Mouse (Mus musculus) heart, embryonic 12.5 days (tissue): Measurements from ENCODE around the gene Spata3. TPM values are rescaled to one million over a fixed set of nuclear protein-coding genes. Genes with fewer than 3 reads are reported as not detected.

Source experiments
- ATAC-seq: fragments of 200-750 bp; cut with Nextera tagmentation; 2 replicates; pipeline ENCODE4 v1.8.0; 2017; ENCODE audit warnings: moderate TSS enrichment, moderate library complexity; ENCODE audit not compliant: insufficient number of reproducible peaks, low FRiP score
- H3K27ac ChIP-seq: fragments of 300-500 bp; sonication (generic); 2 replicates; pipeline ENCODE4 v1.5.1; 2016; ENCODE audit warnings: mild to moderate bottlenecking, moderate library complexity; ENCODE audit not compliant: poor library complexity, severe bottlenecking
- H3K27me3 ChIP-seq: fragments of 300-500 bp; sonication (generic); replicated peaks from 2 replicates; pipeline ENCODE4 v1.6.1; 2016; ENCODE audit warnings: mild to moderate bottlenecking, moderate library complexity
- H3K36me3 ChIP-seq: fragments of 300-500 bp; sonication (generic); 2 replicates; pipeline ENCODE4 v1.6.1; 2016; ENCODE audit warnings: mild to moderate bottlenecking, moderate library complexity
- H3K4me1 ChIP-seq: fragments of 300-500 bp; sonication (generic); replicated peaks from 2 replicates; pipeline ENCODE4 v1.6.1; 2016; ENCODE audit warnings: mild to moderate bottlenecking
- H3K4me2 ChIP-seq: fragments of 300-500 bp; sonication (generic); 2 replicates; pipeline ENCODE4 v1.6.1; 2016; ENCODE audit warnings: mild to moderate bottlenecking, moderate library complexity
- H3K4me3 ChIP-seq: fragments of 300-500 bp; sonication (generic); 2 replicates; pipeline ENCODE4 v1.5.1; 2016; ENCODE audit warnings: mild to moderate bottlenecking
- H3K9ac ChIP-seq: fragments of 300-500 bp; sonication (generic); 2 replicates; pipeline ENCODE4 v1.6.1; 2016; ENCODE audit warnings: mild to moderate bottlenecking, moderate library complexity
- H3K9me3 ChIP-seq: fragments of 300-500 bp; sonication (generic); replicated peaks from 2 replicates; pipeline ENCODE4 v1.6.1; 2016; ENCODE audit warnings: mild to moderate bottlenecking, moderate library complexity
- WGBS: fragments of 180-500 bp; shearing (Covaris S2); methylation state at CpG from one replicate; pipeline ENCODE4 v1.1.7; 2016; 5-methylcytosine and 5-hydroxymethylcytosine counted together
- polyA plus RNA-seq: library from polyadenylated mRNA; unstranded; fragments of >200 nt; fragmentation: Nextera tagmentation; extraction: Ambion mirVana; gene quantifications from 2 replicates; pipeline ENCODE4 v1.2.1, GENCODE M21; 2016

The Spata3 gene
- polyA plus RNA-seq, 1 experiment from 2014 or later: not detected

DNA sequence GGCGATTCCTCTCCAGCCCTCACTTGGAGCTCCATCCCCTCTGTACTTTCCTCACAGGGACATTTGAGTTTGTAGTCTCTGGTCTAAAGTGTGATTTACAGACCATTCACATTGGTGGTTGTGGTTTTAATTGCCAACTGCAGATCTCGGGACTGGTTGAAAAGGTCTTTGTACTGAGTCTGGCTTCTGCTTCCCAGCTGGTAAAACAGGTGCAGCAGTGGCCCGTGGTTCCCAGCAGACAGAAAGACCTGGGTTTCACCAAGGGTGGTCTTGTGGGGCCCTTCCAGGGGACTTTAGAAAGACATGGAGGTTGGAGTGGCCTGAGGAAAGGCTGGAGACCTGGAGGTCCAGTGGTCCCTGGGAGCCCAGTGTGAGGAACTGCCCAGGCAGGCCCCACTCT lies 38.3 kb downstream of the Spata3 start:
- no peak overlapping the region for H3K4me3 ChIP-seq
- no peak overlapping the region for H3K27ac ChIP-seq
- H3K4me2 ChIP-seq: no peak overlapping the region
- H3K36me3 ChIP-seq: no peaks in the 10 kb centered on the region
- no peaks in the 10 kb centered on the region for H3K9me3 ChIP-seq
- 67% methylated on average over 3 of the region's 3 CpGs for WGBS
- 0 out of 2 replicates have a peak, but pooled peaks cover 8% of the 10 kb centered on the region for H3K27me3 ChIP-seq
- H3K4me1 ChIP-seq: no peaks in the 10 kb centered on the region
- ATAC-seq: no peak
- H3K9ac ChIP-seq: no peak overlapping the region

DNA sequence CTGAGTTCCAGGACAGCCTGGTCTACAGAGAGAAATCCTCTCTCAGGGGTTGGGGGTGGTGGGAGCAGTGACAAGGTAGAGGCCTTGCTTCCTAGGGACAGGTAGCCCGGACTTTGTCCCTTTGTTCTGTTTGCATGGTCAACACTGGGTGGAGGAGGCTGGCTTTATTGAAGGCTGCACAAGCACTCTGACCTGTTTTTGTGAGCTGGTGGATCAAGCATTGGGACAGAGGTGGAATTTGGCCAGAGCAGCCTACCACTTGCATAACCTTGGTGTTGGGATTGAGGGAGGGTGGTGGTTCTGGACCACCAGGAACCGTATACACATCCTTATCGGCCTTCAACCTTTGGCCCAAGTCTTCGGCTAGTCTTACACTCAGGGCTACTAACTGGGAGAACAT lies 39.7 kb downstream of the Spata3 start:
- H3K27me3 ChIP-seq: 0 out of 2 replicates have a peak, but pooled peaks cover 8% of the 10 kb centered on the region
- H3K36me3 ChIP-seq: no peaks in the 10 kb centered on the region
- H3K9me3 ChIP-seq: no peaks in the 10 kb centered on the region
- WGBS: 78% methylated on average over 4 of the region's 4 CpGs
- H3K9ac ChIP-seq: no peak overlapping the region
- no peak overlapping the region for H3K4me3 ChIP-seq
- no peak for ATAC-seq
- H3K4me1 ChIP-seq: no peaks in the 10 kb centered on the region
- no peak overlapping the region for H3K4me2 ChIP-seq
- no peak overlapping the region for H3K27ac ChIP-seq

GRCm38 (mm10) chr1:86058856-86059769 lies 42.5 kb downstream of the Spata3 start:
- no peaks in the 10 kb centered on the region for H3K9me3 ChIP-seq
- peak overlapping the region; percentile 40 for H3K9ac ChIP-seq
- no peak overlapping the region for H3K27ac ChIP-seq
- no peaks in the 10 kb centered on the region for H3K36me3 ChIP-seq
- no peaks in the 10 kb centered on the region for H3K4me1 ChIP-seq
- peak overlapping the region; percentile 45 for H3K4me3 ChIP-seq
- H3K4me2 ChIP-seq: peak overlapping the region; percentile 66
- 0 out of 2 replicates have a peak, but pooled peaks cover 8% of the 10 kb centered on the region for H3K27me3 ChIP-seq
- 10% methylated on average over 21 of the region's 21 CpGs for WGBS
- peak; percentile 76 for ATAC-seq

DNA sequence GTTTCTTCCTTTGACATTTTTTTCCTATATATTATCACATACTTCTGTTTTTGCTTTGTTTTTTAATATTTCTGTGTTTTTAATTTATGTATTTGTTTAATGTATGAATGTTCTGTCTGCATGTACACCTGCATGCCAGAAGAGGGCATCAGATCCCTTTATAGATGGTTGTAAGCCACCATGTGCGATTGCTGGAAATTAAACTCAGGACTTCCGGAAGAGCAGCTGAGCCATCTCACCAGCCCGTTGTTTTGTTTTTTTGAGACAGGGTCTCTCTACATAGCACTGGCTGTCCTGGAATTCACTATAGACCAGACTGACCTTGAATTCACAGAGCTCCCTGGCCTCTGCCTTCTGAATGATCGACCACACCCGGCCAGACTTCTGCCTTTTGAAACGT lies 45.9 kb downstream of the Spata3 start:
- Histone ChIP-seq H3K9ac (no peak overlapping the region), H3K27me3 (no peaks in the 10 kb centered on the region), H3K4me2 (no peak overlapping the region), H3K9me3 (peaks cover 4% of the 10 kb centered on the region), H3K4me1 (peaks cover 9% of the 10 kb centered on the region), H3K36me3 (peaks cover 9% of the 10 kb centered on the region), H3K4me3 (no peak overlapping the region), H3K27ac (no peak overlapping the region)
- 81% methylated on average over 6 of the region's 6 CpGs for WGBS
- ATAC-seq: no peak

DNA sequence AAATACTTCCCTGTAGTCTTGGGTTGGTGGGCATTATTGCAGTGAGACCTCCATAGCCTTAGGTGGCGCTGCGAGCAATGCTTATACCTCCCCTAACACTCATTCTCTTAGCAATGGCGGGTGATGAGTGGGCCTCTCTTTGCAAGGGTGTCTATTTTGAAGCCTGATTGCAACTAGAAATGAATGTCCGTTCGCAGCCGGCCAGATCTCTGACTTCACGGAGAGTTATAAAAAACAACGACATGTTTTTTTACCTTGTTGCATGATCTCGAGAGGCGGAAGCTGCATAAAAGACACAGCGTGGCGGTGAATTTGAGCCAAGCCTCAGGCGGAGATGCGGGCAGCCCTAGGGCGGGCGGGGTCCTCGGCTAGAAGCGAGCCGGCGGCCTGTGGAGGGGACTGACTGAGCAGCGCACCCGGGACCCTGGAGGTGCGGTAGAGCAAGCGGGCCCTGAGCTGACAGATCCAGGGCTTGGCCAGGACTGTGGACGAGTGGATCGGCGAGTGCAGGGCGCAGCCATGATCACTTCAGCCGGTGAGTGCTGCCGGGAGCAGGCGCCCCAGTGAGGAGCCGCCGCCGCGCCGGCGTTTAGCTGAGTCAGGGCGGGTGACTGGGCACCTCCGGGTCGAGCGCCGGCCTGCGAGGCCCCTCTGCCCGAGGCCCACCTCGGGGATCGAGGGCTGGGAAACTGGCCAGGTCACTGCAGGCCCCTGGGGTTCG lies 47.8 kb downstream of the Spata3 start, which contains the start of gene Psmd1:
Psmd1 (plus strand) TSS at position 117 of the 721 bp plus-strand sequence.
- H3K27ac ChIP-seq: peak within 1 kb of the TSS; percentile 81

DNA sequence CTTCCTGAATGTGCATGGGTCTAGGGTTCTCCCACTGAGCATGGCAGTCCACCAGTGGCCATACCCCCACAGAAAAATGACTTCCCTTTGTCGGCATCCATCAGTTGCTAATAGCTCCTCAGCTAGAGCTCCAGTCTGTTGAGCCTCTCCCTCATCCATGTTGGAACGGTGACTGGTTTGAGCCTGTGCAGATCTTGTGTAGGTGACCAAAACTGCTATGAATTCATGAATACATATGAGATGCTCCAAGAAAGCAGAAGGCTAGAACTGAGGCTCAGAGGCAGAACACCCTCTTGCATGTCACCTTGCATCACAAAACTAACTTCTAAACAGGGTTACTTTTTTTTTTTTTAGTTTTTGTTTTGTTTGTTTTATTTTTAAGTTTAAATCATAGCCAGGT lies 59.9 kb downstream of the Spata3 start:
- H3K4me2 ChIP-seq: no peak overlapping the region
- H3K27ac ChIP-seq: no peak overlapping the region
- no peak overlapping the region for H3K9ac ChIP-seq
- 95% methylated on average over 2 of the region's 2 CpGs for WGBS
- no peak overlapping the region for H3K4me3 ChIP-seq
- no peak for ATAC-seq
- H3K4me1 ChIP-seq: no peaks in the 10 kb centered on the region
- H3K9me3 ChIP-seq: peaks cover 3% of the 10 kb centered on the region; the same call in 1 of the 2 replicates
- H3K36me3 ChIP-seq: peaks cover 74% of the 10 kb centered on the region
- H3K27me3 ChIP-seq: no peaks in the 10 kb centered on the region

More for the DNA sequence above, 47.8 kb downstream of the Spata3 start, which contains the start of gene Psmd1:
- Histone ChIP-seq H3K36me3 (peaks cover 9% of the 10 kb centered on the region), H3K4me2 (peak within 1 kb of the TSS; percentile 99), H3K9me3 (peaks cover 4% of the 10 kb centered on the region), H3K27me3 (no peaks in the 10 kb centered on the region), H3K4me3 (peak within 1 kb of the TSS; percentile 98), H3K4me1 (peaks cover 9% of the 10 kb centered on the region), H3K9ac (peak within 1 kb of the TSS; percentile 99)
- peak; percentile 93 for ATAC-seq
- WGBS: under 1% methylated on average over 47 of the region's 47 CpGs

Other genes with a start within 250 kb of the Spata3 start
- 1.3 and 1.4 TPM in 2 replicates for gene A630001G21Rik, start 238.2 kb upstream of the Spata3 start, polyA plus RNA-seq
- gene Cab39, start 223.4 kb upstream of the Spata3 start, polyA plus RNA-seq: 39.8 and 41.2 TPM in 2 replicates
- 261 TPM in 2 replicates for gene Itm2c, start 122.5 kb upstream of the Spata3 start, polyA plus RNA-seq
- gene 4933407L21Rik, start 88.3 kb upstream of the Spata3 start, polyA plus RNA-seq: 0.08 TPM in 1 of 2 replicates, not detected in the other
- 0.08 and 0.09 TPM in 2 replicates for gene Gpr55, start 55.8 kb upstream of the Spata3 start, polyA plus RNA-seq
- gene 2810459M11Rik, start 29.0 kb downstream of the Spata3 start, polyA plus RNA-seq: 0.71 and 0.79 TPM in 2 replicates
- gene Psmd1, start 47.6 kb downstream of the Spata3 start, polyA plus RNA-seq: 154 and 159 TPM in 2 replicates
- gene Htr2b, start 95.2 kb downstream of the Spata3 start, polyA plus RNA-seq: 0.22 and 0.37 TPM in 2 replicates
- gene Gm21972, start 116.8 kb downstream of the Spata3 start, polyA plus RNA-seq: 0.63 TPM in 1 of 2 replicates, not detected in the other
- gene Armc9, start 138.0 kb downstream of the Spata3 start, polyA plus RNA-seq: 14.1 and 14.2 TPM in 2 replicates